Mouse (Mus musculus) lung, postnatal 36 days (tissue): Measurements from ENCODE around the gene G6pc2.

Source experiments
- DNase-seq: peaks from one replicate; pipeline ENCODE4 v3.0.0; 2022; ENCODE audit warnings: mixed read lengths

The G6pc2 gene

DNA sequence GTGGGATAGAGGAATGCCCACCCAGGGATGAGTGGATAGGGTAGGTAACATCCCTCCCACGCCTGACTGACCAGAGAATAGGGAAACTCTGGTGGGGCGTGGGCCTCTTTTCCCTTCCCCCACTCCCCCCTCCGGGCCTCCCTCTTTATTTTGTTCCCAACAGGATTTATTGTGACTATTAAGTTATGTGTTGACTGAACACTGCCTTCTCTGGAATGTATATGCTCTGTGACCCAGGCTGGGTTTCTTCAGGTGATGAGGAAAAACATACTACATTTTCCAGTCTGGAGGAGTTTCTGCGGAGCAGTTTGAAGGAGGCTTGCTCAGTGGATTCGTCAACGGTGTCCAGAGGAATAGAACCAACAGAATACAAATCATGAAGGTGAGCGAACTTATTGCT, at the start of gene G6pc2:
G6pc2 (plus strand) TSS at position 301 of the 400 bp plus-strand sequence.
- no peak for DNase-seq

DNA sequence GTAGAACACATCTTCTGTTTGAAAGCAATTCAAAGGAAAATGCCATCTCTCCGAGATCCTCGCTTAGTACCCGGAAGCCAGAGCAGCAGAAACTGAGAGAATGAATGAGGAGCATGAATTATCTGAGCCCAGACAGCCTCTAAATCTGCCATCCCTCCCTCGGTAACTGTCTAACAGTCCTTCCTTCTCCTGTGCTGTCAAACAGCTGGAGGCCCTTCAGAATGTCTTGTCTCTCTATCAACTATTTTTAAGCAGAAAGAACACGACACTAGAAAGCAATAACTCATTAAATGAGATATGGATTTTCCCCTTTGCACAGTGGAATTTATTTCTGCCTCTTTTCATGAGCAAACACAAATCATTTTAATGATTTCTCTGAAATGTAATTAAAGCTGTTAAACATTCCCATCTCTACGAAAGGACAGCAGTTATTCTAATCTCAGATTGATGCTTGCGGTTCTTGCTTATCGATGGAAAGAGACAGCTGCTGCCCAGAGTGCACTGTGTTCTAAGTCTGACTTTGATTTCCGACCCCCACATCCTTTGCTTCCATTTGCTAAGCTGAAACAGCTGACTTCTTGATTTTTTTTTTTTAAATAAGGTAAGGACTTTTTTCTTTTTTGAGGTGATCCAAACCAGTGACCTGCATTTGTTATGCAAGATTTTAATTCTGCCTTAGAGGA, 40.3 kb upstream of the G6pc2 start:
- no peak for DNase-seq

DNA sequence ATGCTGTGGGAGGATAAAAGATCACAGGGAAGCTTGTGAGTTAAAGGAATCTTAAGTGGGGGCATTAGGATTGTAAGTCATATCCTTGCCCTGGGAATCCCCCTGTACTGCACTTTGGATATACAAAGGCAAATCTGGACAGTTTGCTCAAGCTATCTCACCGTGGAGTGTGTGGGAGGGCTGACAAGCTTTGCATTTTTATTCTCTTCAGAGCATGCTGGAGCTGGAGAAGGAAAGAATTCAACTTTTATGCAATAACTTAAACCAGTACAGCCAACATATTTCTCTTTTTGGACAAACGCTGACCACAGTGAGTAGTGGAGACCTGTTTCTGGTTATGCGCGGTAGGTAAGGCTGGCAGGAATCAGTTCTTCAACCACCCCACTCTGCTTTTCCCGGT, 35.6 kb upstream of the G6pc2 start:
- DNase-seq: no peak

DNA sequence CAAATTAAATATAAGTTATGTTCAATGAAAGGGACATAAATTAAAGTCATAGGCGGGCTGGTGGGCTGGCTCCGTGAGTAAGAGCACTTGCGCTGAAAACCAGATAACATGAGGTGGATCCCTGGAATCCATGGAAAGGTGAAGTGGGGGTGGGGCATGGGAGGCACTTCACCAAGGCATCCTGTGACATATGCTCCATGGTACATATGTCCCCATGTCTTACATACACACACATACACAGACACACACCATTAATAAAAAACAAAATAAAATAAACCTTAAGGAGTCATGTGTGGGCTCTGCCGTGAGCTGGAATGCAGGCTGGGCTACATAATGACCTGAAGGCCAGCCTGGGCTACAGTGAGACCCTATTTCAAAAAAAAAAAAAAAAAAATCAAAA, 31.2 kb upstream of the G6pc2 start:
- no peak for DNase-seq

DNA sequence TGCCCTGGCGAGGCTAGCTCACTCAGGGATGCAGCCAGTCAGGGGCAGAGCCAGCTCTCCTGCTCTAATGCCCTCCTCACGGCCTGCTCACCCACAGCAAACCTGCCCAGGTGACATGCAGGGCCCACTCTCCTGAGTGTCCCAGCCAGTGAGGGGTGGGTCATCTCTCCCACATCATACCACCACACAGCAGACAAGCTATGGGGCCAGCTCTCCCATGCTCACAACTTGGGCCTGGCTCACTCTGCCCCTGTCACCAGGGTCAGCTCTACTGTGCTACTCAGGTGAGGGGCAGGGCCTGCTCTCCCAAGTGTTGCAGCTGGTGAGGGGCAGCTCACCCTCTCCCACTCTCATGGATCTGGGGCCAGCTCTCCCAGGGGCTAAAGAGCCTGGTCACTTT, 22.9 kb upstream of the G6pc2 start:
- DNase-seq: no peak

DNA sequence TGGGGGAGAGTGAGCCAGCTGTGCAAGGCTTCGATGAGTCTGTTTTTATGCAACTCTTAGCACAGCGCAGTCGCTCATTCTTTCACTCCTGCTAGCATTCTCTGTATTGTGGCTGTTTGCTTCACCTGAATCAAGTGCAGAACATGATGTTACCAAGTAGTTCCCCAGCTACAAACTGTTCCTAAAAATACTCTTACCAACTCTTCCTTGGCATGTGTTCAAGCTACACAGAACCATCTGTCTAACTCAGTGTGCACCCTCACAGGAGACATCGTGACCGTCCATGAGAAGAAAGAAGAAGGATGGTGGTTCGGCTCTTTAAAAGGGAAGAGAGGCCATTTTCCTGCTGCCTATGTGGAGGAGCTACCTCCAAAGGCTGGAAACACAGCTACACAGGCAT, 22.1 kb upstream of the G6pc2 start:
- DNase-seq: no peak

DNA sequence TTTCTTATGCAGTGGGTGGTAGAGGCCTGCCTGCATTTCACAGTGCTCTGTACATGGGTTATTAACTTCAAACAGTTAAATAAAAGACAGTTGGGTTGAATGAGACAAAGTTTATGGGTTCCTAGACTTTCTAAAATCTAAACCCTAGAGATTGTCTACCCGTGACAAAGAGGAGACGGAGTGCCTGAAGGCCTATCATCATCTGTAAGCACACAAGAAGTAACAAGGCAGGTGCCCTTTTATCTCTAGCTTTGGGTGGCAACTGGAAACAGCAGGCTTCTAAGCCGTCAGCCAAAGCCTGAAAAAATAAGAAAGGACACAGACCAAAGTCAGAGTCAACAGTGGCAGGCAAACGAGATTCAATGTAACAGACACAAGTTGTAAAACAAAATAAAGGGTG, 21.7 kb upstream of the G6pc2 start:
- DNase-seq: no peak

DNA sequence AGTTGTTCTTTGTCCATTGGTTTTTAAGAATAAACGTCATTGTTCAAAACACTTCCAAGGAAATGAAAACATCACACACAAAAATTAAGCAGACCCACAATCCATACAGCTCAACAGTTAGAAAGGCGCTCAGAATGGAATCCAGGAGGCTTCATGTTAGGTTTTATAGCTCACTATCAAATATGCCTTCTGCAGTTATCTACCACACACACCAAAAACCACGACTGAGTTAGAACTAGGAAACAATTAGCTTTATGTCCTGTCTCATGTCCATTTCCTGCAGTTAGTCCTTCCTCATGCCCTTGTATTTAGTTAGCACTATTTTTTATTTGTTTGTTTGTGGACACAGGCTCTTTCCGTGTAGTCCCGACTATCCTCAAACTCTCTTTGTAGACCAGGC, 19.8 kb upstream of the G6pc2 start:
- DNase-seq: no peak

DNA sequence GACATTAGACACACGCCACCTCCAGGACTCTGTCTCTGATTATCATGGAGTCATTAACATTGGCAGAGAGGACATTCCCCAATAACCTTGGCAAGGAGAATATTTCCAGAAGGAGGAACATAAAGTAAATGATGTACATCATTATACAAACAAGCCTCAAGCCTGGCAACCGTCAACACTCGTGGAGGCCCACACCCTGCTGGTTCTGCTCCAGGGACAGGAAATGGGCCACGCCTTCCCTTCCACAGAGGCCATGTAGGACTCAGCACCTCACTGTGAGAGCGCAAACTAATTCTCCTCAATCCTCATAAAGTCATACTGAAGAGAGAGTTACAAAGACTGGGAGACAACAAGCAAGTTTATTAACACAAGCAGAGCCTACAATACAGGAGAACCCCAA, 17.3 kb upstream of the G6pc2 start:
- DNase-seq: peak; percentile 31

DNA sequence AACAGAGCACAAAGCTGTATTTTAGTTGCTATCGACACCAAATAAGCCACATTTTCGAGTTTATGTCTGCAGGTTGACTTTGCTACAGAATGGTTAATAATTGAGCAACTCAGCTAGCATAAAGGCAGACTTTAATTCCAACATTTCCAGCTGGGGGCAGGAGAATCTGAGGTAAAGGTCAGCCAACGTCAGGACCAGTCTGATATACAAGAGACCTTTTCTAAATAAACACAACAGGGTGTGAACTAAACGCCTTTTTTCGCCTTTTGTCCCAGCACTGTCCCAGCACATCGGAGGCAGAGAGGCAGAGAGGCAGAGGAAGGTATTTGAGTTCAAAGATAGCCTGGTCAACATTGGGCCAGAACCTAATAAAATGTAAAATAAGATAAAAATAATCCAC, 5.7 kb upstream of the G6pc2 start:
- no peak for DNase-seq

DNA sequence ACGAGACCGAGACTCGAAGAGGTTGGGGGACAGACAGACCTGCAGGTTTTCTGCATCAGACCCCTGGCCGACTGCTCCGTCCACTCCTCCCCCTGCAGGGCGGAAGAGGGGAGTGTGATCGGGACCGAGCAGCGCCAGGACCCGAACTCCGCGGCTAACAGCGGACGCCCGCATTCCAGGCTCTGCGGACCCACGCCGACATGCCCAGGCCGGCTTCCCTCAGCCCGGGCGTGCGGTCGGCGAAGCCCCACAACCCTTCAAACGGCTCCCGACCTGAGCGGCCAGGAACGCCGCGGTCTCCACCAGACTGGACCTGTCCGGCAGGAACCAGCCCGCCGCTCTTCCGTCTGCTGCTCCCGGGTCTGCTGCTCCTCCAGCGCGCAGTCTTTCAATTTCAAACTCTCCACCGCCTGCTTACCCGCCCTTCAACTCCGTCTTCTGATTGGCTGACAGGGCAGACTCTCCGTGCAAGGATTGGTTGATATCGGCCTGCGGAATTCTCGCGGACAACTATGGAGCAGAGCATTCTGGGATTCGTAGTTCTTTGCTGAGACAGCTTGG, 5.0 kb upstream of the G6pc2 start, which contains the start of gene Spc25:
Spc25 (minus strand) TSS at position 404 of the 561 bp plus-strand sequence.
- peak; percentile 98 for DNase-seq

DNA sequence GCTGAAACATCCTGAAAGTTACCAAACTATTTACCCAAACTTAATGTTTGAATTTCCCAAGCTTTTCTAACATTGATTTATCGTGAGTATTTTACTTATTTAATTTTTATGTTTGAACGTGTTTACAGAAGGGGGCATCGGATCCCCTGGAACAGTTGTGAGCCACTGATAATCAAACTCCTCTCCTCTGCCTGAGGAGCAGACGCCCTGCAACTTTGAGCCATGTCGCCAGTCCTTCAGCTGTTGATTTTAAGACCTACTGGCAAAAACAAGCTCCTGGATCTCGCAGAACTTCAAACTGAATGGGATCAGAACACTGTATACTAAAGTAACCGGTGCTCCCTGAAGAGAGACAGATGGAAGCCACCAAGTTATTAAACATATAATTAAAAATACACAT, 4.3 kb upstream of the G6pc2 start:
- no peak for DNase-seq

DNA sequence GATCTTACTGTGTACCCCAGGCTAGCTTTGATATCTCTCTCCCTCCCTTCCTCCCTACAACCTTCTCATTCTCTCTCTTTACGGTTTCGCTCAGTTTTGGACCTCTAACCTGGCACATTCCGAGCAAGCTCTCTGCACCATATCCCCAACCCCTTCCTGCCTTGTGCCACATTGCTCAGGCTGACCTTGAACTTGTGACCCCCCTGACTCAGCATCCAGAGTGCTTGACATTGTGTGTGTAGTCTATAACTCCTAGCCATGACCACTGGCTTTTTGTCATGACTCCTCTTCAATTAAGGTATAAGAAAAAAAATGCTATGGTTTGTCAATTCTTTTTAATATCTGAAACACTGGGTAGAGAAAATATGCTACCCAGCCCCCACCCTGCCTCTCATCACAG, 1.2 kb upstream of the G6pc2 start:
- DNase-seq: no peak

DNA sequence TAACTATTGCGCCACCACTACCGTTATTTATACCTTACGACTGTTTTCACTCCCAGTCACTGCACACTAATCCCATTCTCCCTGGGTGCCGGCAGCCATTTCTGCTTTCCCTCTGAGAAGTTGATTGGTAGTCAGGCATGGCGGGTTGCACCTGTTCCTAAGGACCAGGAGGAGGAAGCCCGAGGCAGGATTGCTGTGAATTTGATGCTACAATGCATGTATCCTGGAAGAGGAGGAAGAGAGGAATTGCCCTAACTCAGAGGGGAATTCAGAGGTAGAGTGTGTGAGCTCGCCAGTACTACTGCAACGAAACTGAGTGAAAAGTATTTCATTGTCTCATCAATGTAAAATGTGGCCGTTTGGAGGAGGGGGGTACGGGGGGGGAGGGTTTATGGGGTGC, 1.8 kb downstream of the G6pc2 start:
- no peak for DNase-seq

DNA sequence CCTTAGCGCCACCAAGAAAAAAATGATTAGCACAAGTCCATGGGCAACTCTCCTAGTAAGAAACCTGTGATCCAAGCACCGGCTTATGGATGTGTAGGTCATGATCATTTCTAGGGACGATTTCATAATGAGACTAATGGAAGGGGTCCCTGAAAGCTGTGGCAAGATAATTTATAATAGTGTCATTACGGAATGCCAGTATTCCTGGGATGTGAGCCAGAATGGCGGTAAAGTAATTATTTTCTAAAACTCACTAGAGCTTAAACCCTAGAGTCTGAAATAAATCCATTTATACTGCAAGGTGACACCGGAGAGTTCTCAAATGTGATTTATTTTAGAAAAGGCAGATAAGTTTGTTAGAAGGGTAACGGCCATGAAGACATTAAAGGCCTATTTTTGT, 4.4 kb downstream of the G6pc2 start:
- DNase-seq: no peak

DNA sequence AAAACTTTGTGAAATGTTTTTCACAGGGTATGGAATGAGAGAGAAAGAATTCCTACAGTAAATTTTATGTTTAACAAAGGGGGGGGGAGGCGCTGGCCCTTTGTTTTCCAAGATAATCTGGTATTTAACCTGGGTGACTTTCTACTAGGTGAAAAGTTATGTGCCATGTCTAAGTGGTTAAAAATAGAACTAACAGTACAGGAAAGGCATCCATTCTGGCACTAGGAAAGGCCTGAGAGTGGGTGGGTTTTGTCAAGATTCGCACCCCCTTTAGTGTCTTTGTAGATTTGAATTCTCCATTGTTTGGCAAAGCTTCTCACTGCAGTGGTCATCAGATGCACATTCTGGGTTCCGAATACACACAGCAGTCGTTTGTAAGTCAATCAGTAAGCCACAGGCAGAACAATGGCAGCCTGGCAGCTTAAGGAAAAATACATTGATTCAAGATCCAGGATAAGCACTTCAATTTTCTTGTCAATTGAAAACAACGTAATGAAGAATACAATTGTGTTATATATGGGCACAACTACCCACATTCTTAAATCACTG, 11.1 kb downstream of the G6pc2 start:
- DNase-seq: no peak

DNA sequence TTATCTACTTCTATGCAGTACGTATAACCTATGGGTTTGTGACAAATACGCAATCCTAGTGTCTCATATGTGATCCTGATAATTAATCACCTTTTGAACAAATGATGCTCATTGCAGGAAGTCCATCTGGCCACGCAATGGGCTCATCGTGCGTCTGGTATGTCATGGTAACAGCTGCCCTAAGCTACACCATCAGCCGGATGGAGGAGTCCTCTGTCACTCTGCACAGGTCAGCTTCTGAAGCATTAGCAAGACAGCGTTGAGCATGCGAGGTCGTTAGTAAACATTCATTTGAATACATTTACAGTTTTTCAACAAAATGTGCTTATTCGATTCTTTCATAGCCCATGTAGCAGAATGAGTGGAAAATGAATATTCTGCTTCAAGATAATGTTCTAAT, 11.9 kb downstream of the G6pc2 start:
- no peak for DNase-seq

DNA sequence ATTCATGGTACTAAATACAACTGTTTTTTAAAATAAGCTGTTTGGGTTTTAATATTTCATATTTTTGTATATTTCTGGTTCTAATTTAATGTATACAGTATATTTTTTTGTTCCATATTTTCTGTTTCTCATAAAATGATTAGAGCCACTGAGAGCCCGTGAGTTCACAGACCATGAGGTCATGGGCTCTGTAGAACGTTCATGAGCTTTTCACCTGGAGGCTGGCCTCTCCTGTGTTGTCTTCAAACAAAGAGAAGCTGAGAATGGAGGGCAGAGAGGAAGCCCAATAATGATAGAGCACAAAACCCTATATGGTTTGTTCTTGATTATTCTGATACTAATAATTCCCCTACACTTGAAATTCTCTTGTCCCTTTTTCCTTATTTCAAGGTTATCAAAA, 13.9 kb downstream of the G6pc2 start:
- no peak for DNase-seq

DNA sequence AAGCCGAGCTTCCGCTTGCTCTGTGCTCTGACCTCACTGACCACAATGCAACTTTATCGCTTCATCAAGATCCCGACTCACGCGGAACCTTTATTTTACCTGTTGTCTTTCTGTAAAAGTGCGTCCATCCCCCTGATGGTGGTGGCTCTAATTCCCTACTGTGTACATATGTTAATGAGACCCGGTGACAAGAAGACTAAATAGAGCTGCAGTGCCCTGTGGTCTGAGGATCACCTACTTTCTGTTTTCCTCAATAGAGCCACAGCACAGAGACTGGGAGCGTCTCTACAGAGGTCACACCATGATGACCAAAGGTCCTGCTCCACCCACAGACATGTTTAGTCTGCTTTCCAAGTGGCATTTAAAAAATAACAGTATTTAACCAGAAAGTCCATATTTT, 16.0 kb downstream of the G6pc2 start:
- DNase-seq: no peak

DNA sequence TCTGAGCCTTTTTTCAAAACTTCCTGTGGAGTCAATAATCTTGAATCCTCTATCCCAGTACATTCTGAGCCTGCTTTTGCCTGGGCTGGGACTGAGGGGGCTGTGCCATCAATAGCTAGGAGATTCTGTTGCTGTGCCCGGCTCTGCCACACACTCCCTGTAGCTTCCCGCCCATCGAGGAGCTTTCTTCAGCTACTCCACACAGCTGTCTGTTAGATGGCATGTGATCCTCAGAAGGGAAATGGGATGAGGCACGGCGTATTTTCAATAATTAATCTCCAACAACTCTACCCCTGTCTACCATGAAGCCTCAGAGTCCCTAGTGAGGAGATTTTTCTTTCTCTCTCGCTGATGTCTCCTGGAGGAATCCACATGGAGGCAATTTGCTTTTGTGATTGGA, 17.8 kb downstream of the G6pc2 start:
- no peak for DNase-seq

DNA sequence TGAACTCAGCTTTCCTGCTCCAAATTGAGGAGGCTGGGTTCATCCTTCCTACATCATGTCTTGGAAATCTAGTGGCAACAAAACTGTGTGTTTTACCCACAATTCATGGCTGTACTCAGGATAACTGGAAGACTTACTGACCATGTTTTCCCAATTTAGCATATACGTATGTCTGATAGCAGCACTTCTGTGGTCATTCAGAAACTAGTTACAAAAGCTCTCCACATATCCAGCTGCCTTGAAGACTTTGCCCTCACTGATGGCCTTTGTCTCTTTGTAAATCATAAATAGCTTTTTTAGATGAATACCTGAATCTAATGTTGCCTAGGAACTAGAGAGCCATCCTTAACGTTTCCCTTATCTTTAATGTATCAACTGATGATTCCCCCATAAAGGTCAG, 19.3 kb downstream of the G6pc2 start:
- no peak for DNase-seq

DNA sequence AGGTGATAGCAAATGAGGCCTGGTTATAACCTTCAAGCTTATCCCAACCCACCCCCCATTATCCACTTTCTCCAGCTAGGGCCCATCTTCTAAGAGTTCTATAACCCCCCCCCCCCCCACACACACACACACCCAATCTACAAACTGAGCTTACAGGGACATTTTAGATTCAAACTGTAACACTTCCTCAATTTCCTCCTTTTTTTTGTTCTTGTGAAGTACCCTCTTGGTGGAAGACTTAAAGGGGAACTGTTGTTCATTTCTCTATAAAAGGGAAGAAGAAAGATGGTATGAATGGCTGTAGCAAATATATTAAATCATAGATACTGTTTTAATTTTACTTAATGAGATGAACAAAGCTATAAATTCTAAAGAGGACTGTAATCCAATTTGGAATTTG, 21.2 kb downstream of the G6pc2 start:
- DNase-seq: no peak

DNA sequence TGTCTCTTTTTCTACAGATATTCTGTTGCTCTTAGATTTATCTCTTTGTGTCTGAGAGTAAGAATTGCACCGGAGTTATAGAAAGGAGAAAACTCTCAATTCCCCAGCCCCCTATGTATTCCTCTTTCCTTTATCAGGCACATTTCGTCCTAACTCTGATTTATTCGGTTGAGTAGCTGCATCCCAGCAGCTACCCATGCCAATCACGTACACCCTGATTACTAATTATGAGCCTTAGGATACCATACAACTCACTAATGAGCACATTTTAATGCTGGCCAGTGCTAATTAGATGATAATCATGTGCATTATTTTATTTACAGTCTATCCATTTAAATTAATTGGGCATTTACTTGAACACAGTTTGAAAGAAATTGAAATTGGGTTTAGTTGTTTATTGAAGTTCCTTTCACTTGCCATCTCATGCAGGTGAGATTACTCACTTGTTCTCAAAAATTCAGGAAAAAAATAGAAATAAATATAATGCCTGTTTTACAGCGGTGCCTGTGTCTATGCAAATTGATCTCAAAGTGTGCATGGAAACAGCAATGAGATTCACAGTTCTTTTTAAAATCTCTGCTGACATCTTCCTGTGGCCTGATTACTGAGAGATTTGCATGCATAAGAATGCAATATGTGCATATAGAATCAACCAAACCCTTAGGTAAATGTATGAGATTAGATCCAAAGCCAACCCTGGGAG, 24.3 kb downstream of the G6pc2 start:
- no peak for DNase-seq

DNA sequence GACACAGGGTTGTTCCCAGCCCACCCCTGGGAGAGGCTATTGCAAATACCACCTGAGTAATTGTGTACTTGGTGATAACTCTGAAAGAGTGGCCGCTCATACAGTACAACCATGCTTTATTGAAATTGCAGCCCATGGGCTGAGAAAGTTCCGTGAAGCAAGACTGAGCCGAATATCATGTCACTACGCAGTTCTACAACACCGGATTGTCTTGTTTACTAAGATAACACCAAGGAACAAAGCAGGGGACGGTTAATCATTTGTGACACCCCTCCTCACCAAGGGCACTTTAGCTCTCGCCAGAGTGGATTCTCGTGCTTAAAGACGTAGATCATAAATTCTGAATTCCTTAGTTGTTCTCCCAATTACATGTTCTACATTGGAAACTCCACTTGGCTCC, 28.4 kb downstream of the G6pc2 start:
- no peak for DNase-seq
